Mouse (Mus musculus): ENCODE measurements around the gene Cemip. TPM values are rescaled to one million over a fixed set of nuclear protein-coding genes. Genes with fewer than 3 reads are reported as not detected.
"Not testable (repeated sequence)": the region's sequence is repeated elsewhere in the genome, so short reads cannot be mapped to it uniquely, and the experiment has no call there.

Gene Cemip
- polyA plus RNA-seq, 1 experiment from 2014 or later = 1.1 TPM

DNA sequence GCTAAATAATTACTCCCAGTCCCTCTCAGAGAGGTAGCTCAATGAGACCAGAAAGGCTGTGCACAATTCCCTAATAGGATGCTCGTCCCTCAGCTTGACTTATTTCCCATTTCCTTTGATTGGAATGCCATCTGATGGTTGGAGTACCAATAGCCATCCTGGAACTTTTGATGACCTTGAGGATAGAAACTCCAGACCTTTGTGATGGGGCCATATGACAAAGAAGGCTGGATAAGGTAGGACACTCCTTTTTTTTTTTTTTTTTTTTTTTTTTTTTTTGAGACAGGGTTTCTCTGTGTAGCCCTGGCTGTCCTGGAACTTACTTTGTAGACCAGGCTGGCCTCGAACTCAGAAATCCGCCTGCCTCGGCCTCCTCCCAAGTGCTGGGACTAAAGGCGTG, 196.4 kb downstream of the Cemip start:
- H3K9ac ChIP-seq (replicated peaks; ENCODE audit: low read depth, low read length); H3K27ac ChIP-seq (ENCODE audit: low read depth, low read length); H3K9me3 ChIP-seq (ENCODE audit: control insufficient read depth, low read length); H3K27me3 ChIP-seq (ENCODE audit: control insufficient read depth, insufficient read depth, low read length); H3K4me1 ChIP-seq (ENCODE audit: control insufficient read depth, insufficient read depth, low read length); H3K36me3 ChIP-seq (ENCODE audit: control insufficient read depth, insufficient read depth, low read length); H3K4me2 ChIP-seq (ENCODE audit: low read depth, low read length); H3K4me3 ChIP-seq (ENCODE audit: low read depth, low read length); ATAC-seq (ENCODE audit: low read depth): not testable (repeated sequence)
- 90% methylated on average over 5 of the region's 5 CpGs for WGBS

DNA sequence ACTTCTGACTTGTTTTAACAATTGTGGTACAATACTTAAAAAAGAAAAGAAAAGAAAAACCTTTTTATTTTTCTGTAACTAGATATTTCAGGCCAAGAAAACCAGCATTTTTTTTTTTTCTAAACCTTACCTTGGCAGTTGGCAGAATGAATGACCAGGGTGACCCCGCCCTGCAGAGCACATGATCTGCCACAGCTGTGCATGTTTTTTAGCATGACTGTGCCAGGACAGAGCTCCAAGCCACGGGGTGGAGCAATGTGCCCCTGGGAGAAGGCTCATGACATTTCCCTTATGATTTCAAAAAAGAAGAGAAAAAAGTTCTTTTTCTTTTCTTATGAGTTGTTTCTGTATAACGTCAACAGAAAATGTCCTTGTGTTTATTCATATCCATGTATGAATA, 196.9 kb downstream of the Cemip start:
- Histone ChIP-seq H3K27ac (ENCODE audit: low read depth, low read length) (no peak overlapping the region), H3K4me3 (ENCODE audit: low read depth, low read length) (no peak overlapping the region), H3K4me2 (ENCODE audit: low read depth, low read length) (no peak overlapping the region), H3K27me3 (ENCODE audit: control insufficient read depth, insufficient read depth, low read length) (no peaks in the 10 kb centered on the region), H3K36me3 (ENCODE audit: control insufficient read depth, insufficient read depth, low read length) (no peaks in the 10 kb centered on the region), H3K9ac (replicated peaks; ENCODE audit: low read depth, low read length) (no peak overlapping the region), H3K4me1 (ENCODE audit: control insufficient read depth, insufficient read depth, low read length) (peaks cover 8% of the 10 kb centered on the region), H3K9me3 (ENCODE audit: control insufficient read depth, low read length) (no peaks in the 10 kb centered on the region)
- ATAC-seq (ENCODE audit: low read depth) = no peak
- 65% methylated on average over 3 of the region's 3 CpGs for WGBS

DNA sequence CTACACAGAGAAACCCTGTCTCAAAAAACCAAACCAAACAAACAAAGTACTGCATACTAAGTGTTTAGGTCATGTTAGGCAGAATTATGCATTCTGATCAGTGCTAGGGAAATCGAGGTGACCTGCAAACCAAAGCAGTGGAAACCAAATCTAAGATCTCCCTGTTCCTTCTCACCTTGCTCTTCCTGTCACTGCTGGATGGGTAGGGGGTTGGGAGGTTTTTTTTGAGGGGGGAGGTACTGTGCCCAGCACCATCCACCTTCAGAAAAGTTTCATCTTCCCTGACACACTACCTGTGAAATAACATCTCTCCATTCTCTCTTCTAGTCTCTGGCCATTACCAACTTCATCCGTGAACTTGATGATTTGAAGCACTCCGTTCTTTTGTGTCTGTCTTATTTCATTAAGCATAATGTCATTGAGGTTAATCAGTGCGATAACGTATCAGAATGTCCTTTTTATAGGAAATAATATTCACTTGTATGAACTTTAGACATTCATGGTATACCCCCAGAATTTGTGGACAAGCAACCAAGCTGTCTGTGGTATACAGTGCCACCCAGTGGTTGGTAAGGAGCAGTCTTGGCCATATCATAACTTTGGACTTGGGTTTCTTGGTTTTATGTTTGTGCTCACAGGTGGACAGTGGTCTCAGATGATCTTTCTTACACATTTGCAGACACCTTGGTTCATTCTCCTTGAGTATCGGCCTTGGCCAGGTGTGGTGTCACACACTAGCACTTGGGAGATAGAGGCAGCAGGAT, 199.8 kb downstream of the Cemip start:
- H3K27me3 ChIP-seq (ENCODE audit: control insufficient read depth, insufficient read depth, low read length) = no peaks in the 10 kb centered on the region
- WGBS = 92% methylated on average over 6 of the region's 6 CpGs
- H3K27ac ChIP-seq (ENCODE audit: low read depth, low read length) = no peak overlapping the region
- H3K9ac ChIP-seq (replicated peaks; ENCODE audit: low read depth, low read length) = no peak overlapping the region
- H3K4me2 ChIP-seq (ENCODE audit: low read depth, low read length) = no peak overlapping the region
- no peak overlapping the region for H3K4me3 ChIP-seq (ENCODE audit: low read depth, low read length)
- ATAC-seq (ENCODE audit: low read depth) = no peak
- peaks cover 14% of the 10 kb centered on the region for H3K4me1 ChIP-seq (ENCODE audit: control insufficient read depth, insufficient read depth, low read length)
- H3K36me3 ChIP-seq (ENCODE audit: control insufficient read depth, insufficient read depth, low read length) = no peaks in the 10 kb centered on the region
- no peaks in the 10 kb centered on the region for H3K9me3 ChIP-seq (ENCODE audit: control insufficient read depth, low read length)

DNA sequence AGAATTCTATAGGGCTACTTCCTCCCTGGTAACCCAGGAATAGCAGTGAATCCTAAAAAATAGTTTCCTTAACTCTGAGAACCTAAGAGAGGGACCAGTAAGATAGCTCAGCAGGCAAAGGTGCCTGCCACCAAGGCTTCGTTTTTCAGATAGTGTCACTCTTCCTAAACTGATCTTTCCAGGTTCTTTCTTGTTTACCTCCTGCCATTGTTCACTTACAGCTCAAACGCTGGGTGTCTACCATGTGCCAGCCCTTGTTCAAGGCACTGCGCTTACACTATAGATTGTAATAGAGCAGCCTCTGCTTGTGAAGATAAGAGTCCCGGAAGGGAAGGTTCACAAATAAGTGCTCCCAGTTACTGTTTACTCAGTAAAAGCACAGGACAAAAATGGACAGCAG, 200.5 kb downstream of the Cemip start:
- no peaks in the 10 kb centered on the region for H3K36me3 ChIP-seq (ENCODE audit: control insufficient read depth, insufficient read depth, low read length)
- H3K4me3 ChIP-seq (ENCODE audit: low read depth, low read length) = no peak overlapping the region
- H3K27me3 ChIP-seq (ENCODE audit: control insufficient read depth, insufficient read depth, low read length) = no peaks in the 10 kb centered on the region
- no peaks in the 10 kb centered on the region for H3K9me3 ChIP-seq (ENCODE audit: control insufficient read depth, low read length)
- no peak overlapping the region for H3K9ac ChIP-seq (replicated peaks; ENCODE audit: low read depth, low read length)
- no peak overlapping the region for H3K4me2 ChIP-seq (ENCODE audit: low read depth, low read length)
- ATAC-seq (ENCODE audit: low read depth) = no peak
- no peak overlapping the region for H3K27ac ChIP-seq (ENCODE audit: low read depth, low read length)
- 91% methylated on average over 4 of the region's 4 CpGs for WGBS
- H3K4me1 ChIP-seq (ENCODE audit: control insufficient read depth, insufficient read depth, low read length) = peaks cover 15% of the 10 kb centered on the region

DNA sequence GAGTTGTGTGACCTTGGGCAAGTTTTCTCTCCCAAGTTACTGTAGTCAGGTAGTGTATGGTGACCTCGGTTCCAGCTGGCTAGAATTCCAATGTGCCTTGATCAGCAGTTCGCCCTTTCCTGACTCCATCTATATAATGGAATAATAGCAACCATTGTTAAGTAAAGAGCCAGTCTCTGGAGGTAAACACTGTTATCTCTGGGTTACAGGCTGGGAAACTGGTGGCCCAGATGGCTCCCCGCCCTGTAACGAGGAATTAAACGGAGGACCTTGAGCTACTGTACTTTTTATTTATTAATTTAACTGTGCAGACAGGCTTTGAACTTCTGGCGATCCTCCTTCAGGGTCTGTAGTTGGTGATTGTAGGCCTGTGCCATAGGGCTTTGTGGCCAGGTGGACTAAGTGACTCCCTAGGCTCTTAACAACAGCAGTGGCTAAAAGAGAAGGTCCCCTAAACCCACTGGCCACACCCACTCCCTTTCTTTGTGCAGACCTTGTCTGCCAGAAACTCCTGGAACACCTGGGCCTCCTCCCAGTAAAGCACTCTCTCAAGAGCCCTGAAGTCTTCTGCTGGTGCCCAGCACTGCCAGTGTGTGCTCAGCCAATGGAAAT, 201.3 kb downstream of the Cemip start:
- H3K27ac ChIP-seq (ENCODE audit: low read depth, low read length) = peak overlapping the region; percentile 93
- no peaks in the 10 kb centered on the region for H3K9me3 ChIP-seq (ENCODE audit: control insufficient read depth, low read length)
- H3K27me3 ChIP-seq (ENCODE audit: control insufficient read depth, insufficient read depth, low read length) = no peaks in the 10 kb centered on the region
- peak overlapping the region; percentile 81 for H3K4me2 ChIP-seq (ENCODE audit: low read depth, low read length)
- no peak for ATAC-seq (ENCODE audit: low read depth)
- H3K4me1 ChIP-seq (ENCODE audit: control insufficient read depth, insufficient read depth, low read length) = peaks cover 16% of the 10 kb centered on the region
- peak overlapping the region; percentile 79 for H3K4me3 ChIP-seq (ENCODE audit: low read depth, low read length)
- H3K9ac ChIP-seq (replicated peaks; ENCODE audit: low read depth, low read length) = peak overlapping the region; percentile 90
- 41% methylated on average over 6 of the region's 6 CpGs for WGBS
- no peaks in the 10 kb centered on the region for H3K36me3 ChIP-seq (ENCODE audit: control insufficient read depth, insufficient read depth, low read length)

DNA sequence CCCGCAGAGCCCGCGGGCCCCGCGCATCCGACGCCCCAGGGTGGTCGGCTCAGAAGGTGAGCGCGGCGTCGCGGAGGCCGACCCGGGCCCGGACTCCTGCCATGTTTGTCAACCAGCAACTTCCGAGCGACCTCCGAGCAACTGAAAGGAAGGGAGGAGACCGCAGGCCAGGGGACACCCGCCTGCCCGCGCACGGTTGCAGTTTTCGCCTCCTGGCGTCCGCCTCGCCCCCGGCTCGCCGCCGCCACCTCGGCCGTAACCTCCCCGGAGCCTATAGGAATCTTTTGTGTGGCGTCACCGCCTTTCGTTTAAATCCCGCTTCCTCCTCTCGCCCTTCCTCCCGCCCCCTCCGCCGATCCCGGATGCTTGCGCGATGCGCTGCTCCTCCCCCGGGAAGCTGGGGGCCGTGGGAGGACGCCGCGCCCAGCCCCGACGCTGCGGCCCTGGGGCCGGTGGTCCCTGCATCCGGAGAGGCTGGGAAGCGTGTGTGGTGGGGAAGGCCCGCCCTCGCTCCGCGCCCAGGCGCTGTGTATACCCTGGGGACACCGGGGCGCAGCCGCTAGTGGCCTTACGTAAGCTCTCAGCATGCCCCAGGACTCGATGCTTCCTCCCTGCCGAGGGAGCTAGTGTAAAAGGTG, 202.2 kb downstream of the Cemip start, which contains the start of the genes Tlnrd1 and Mesd:
Gene Tlnrd1 (minus strand): TSS at position 285 of the 638 bp plus-strand sequence.
Gene Mesd (plus strand): TSS at position 446 of the 638 bp plus-strand sequence.
- Histone ChIP-seq H3K4me2 (ENCODE audit: low read depth, low read length) (peak within 1 kb of the TSS; percentile 81), H3K27me3 (ENCODE audit: control insufficient read depth, insufficient read depth, low read length) (no peaks in the 10 kb centered on the region), H3K9ac (replicated peaks; ENCODE audit: low read depth, low read length) (peak within 1 kb of the TSS; percentile 90), H3K9me3 (ENCODE audit: control insufficient read depth, low read length) (no peaks in the 10 kb centered on the region), H3K4me1 (ENCODE audit: control insufficient read depth, insufficient read depth, low read length) (peaks cover 22% of the 10 kb centered on the region), H3K27ac (ENCODE audit: low read depth, low read length) (peak within 1 kb of the TSS; percentile 93), H3K36me3 (ENCODE audit: control insufficient read depth, insufficient read depth, low read length) (no peaks in the 10 kb centered on the region), H3K4me3 (ENCODE audit: low read depth, low read length) (peak within 1 kb of the TSS; percentile 79)
- ATAC-seq (ENCODE audit: low read depth) = peak; percentile 84
- under 1% methylated on average over 67 of the region's 69 CpGs for WGBS

DNA sequence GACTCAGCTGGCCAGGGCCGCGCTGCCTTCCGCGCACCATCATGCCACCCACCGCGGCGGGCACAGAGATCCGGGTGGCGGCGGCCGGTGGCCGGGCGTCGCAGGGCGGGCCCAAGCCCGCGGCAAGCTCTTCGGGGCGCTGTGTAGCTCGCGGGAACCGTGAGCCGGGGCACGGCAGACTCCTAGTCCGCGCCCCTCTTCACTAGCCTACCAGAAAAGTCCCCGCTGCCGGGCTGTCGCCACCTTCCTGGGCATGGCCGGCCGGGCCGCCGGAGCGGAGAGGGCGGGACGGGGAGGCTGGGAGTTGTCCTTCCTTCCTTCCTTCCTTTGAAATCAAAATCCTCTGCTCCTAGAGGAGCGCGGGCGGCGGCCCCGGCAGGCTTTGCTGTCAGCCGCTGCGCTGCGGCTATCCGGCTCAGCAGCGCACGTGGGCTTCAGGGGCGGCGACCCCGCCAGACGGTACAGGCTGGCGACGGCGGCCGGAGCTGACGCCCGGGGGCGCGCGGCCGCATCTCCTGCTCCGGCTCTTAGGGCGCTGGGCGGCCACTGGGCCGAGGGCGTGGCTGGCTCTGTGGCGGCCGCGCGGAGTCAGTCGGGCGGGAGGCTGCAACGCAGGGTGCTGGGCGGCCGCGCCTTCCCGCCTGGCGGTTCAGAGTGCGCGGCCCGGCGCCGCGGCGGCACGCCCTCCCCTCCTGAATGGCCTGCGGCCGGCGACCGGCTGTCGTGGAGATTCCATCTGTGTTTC, 202.9 kb downstream of the Cemip start:
- Histone ChIP-seq H3K36me3 (ENCODE audit: control insufficient read depth, insufficient read depth, low read length) (no peaks in the 10 kb centered on the region), H3K9me3 (ENCODE audit: control insufficient read depth, low read length) (no peaks in the 10 kb centered on the region), H3K27me3 (ENCODE audit: control insufficient read depth, insufficient read depth, low read length) (no peaks in the 10 kb centered on the region), H3K4me2 (ENCODE audit: low read depth, low read length) (peak overlapping the region; percentile 81), H3K27ac (ENCODE audit: low read depth, low read length) (peak overlapping the region; percentile 93), H3K9ac (replicated peaks; ENCODE audit: low read depth, low read length) (peak overlapping the region; percentile 90), H3K4me3 (ENCODE audit: low read depth, low read length) (peak overlapping the region; percentile 79), H3K4me1 (ENCODE audit: control insufficient read depth, insufficient read depth, low read length) (peaks cover 26% of the 10 kb centered on the region)
- WGBS = under 1% methylated on average over 87 of the region's 91 CpGs
- peak; percentile 73 for ATAC-seq (ENCODE audit: low read depth)

Measured in neural tube, embryonic 14.5 days (tissue).